Mouse (Mus musculus) gonadal fat pad, adult 2 months (tissue): Measurements from ENCODE around the gene Mylk3. TPM values are rescaled to one million over a fixed set of nuclear protein-coding genes. Genes with fewer than 3 reads are reported as not detected.

ENCODE experiments used
- DNase-seq: peaks from one replicate; pipeline ENCODE4 v3.0.0-alpha.2; 2012; ENCODE audit warnings: low read depth
- polyA plus RNA-seq: library from polyadenylated mRNA; depleted of rRNA; stranded (reverse); fragments of >200 nt; gene quantifications from 2 replicates; pipeline ENCODE4 v1.2.3, GENCODE M21; 2012; rRNA removed

Mylk3 gene
- polyA plus RNA-seq, 1 experiment, result 0.14 TPM

GRCm38 (mm10) chr8:85313036-85313435 lies 73.1 kb downstream of the Mylk3 start:
- DNase-seq, result no peak

GRCm38 (mm10) chr8:85311743-85312142 lies 74.4 kb downstream of the Mylk3 start:
- no peak for DNase-seq

GRCm38 (mm10) chr8:85308564-85308963 lies 77.6 kb downstream of the Mylk3 start:
- no peak for DNase-seq

- DNase-seq, result peak; percentile 40
These were observed 82.6 kb downstream of the Mylk3 start for GRCm38 (mm10) chr8:85303531-85303930.

- no peak for DNase-seq
These were observed 83.2 kb downstream of the Mylk3 start for GRCm38 (mm10) chr8:85302931-85303330.

GRCm38 (mm10) chr8:85301941-85302340 lies 84.2 kb downstream of the Mylk3 start:
- peak; percentile 62 for DNase-seq

GRCm38 (mm10) chr8:85299434-85300077 lies 86.6 kb downstream of the Mylk3 start, which contains the start of the genes Orc6 and Vps35:
Gene Orc6, plus strand, starts transcription at chr8:85299632.
Gene Vps35, minus strand, starts transcription at chr8:85299802.
- DNase-seq, result peak; percentile 56

- DNase-seq, result no peak
These were observed 87.3 kb downstream of the Mylk3 start for GRCm38 (mm10) chr8:85298600-85299433.

- DNase-seq, result no peak
These were observed 99.3 kb downstream of the Mylk3 start for GRCm38 (mm10) chr8:85286846-85287245.

Other genes starting within 250 kb of the Mylk3 start
- gene Cks1brt, start 234.4 kb downstream of the Mylk3 start, polyA plus RNA-seq, result not detected in 2 replicates
- gene Olfr371, start 160.4 kb downstream of the Mylk3 start, polyA plus RNA-seq, result not detected in 2 replicates
- 13.8 and 15.0 TPM in 2 replicates for gene Orc6, start 86.7 kb downstream of the Mylk3 start, polyA plus RNA-seq
- 30.7 and 33.1 TPM in 2 replicates for gene Vps35, start 86.5 kb downstream of the Mylk3 start, polyA plus RNA-seq
- 6.2 and 6.5 TPM in 2 replicates for gene 4921524J17Rik, start 46.5 kb upstream of the Mylk3 start, polyA plus RNA-seq
- 86.5 and 105 TPM in 2 replicates for gene Gpt2, start 106.2 kb upstream of the Mylk3 start, polyA plus RNA-seq
- 10.4 and 21.8 TPM in 2 replicates for gene Dnaja2, start 169.0 kb upstream of the Mylk3 start, polyA plus RNA-seq